Comparison of ENCODE assay signal across 7 mouse cellular contexts in genomic region chr11:107573061-107573692, GRCm38 (mm10). TPM values are rescaled to one million over a fixed set of nuclear protein-coding genes. Genes with fewer than 3 reads are reported as not detected.
DNase-seq lines count a peak whose midpoint lies in the region; ATAC-seq and TF ChIP-seq lines count a peak whose summit lies in the region.

No protein-coding gene starts in this region.

- H3K9me3 ChIP-seq in intestine, postnatal 0 days (ENCODE audit: control insufficient read depth) = no peaks in the 10 kb centered on the region
- H3K9me3 ChIP-seq in lung, embryonic 15.5 days = no peaks in the 10 kb centered on the region

- H3K27ac ChIP-seq in intestine, postnatal 0 days (ENCODE audit: low read depth, low read length) = peak overlapping the region; percentile 70; the same call in 1 of the 2 replicates
- H3K27ac ChIP-seq in lung, embryonic 15.5 days = peak overlapping the region; percentile 0; the same call in 1 of the 2 replicates

- TF ChIP-seq CTCF in intestine, postnatal 0 days (IDR thresholded peaks at IDR 0.05; ENCODE audit: low read depth) = 0 out of 2 replicates have a peak, but pooled peaks have one; percentile 24

- H3K36me3 ChIP-seq in intestine, postnatal 0 days (ENCODE audit: control insufficient read depth, insufficient read depth) = peaks cover 39% of the 10 kb centered on the region
- H3K36me3 ChIP-seq in lung, embryonic 15.5 days = peaks cover 33% of the 10 kb centered on the region

- ATAC-seq in intestine, postnatal 0 days = no peak
- ATAC-seq in lung, embryonic 15.5 days (ENCODE audit: borderline replicate concordance, extremely low read depth, low FRiP score, low TSS enrichment) = peak; percentile 50; the same call in 1 of the 2 replicates
- no peak for ATAC-seq in CD4-positive, CD25-positive, alpha-beta regulatory T cell, adult 4 months

- no peak overlapping the region for H3K4me2 ChIP-seq in intestine, postnatal 0 days (replicated peaks; ENCODE audit: low read depth)
- H3K4me2 ChIP-seq in lung, embryonic 15.5 days = no peak overlapping the region

- no peak overlapping the region for H3K4me3 ChIP-seq in intestine, postnatal 0 days (ENCODE audit: low read depth, low read length)
- no peak overlapping the region for H3K4me3 ChIP-seq in lung, embryonic 15.5 days

- no peak overlapping the region for H3K9ac ChIP-seq in intestine, postnatal 0 days (ENCODE audit: low read depth, low read length)
- H3K9ac ChIP-seq in lung, embryonic 15.5 days = no peak overlapping the region

- H3K4me1 ChIP-seq in intestine, postnatal 0 days (replicated peaks; ENCODE audit: control insufficient read depth, insufficient read depth, low read length) = peaks cover 6% of the 10 kb centered on the region
- peaks cover 14% of the 10 kb centered on the region for H3K4me1 ChIP-seq in lung, embryonic 15.5 days

- WGBS in intestine, postnatal 0 days = 39% methylated on average over 11 of the region's 11 CpGs
- 34% methylated on average over 11 of the region's 11 CpGs for WGBS in lung, embryonic 15.5 days

- no peaks in the 10 kb centered on the region for H3K27me3 ChIP-seq in intestine, postnatal 0 days (replicated peaks; ENCODE audit: control insufficient read depth, insufficient read depth, low read length)
- H3K27me3 ChIP-seq in lung, embryonic 15.5 days = no peaks in the 10 kb centered on the region

- DNase-seq in NIH3T3 (ENCODE audit: low read depth) = peak; percentile 11
- DNase-seq in adrenal gland, adult 8-10 months = peak; percentile 68
- peak; percentile 24 to 52 for DNase-seq in thymus, postnatal 36 days
- no peak for DNase-seq in c-Kit-positive CD71-positive TER-119-positive erythroid progenitor cells, embryonic 14.5 days (ENCODE audit: low spot score)

RNA-seq across cellular contexts. Expression of gene Helz, which starts 25.4 kb away (rescaled TPM):
- total RNA-seq in adrenal gland, adult 8-10 months (2022) = 10 to 100 TPM; 28.9 to 43.1 (median 34.7) TPM
- polyA plus RNA-seq in intestine, postnatal 0 days (2015; fragmentation: Nextera tagmentation; extraction: Ambion mirVana) = 5.7 and 6.5 TPM in 2 replicates
- 17.1 and 20.2 TPM in 2 replicates for polyA plus RNA-seq in lung, embryonic 15.5 days (2015; fragmentation: Nextera tagmentation; extraction: Ambion mirVana)
- 10 to 100 TPM; 27.8 to 35.7 TPM for polyA plus RNA-seq in CD4-positive, CD25-positive, alpha-beta regulatory T cell, adult 4 months (2017; shearing (Covaris generic))
